ENCODE assay signal across 24 mouse cellular contexts in genomic region chr14:9609120-9609519, GRCm38 (mm10).
"Had no signal": no experiment of that assay in that cellular context is flagged by ENCODE, and none has a peak within 500 bp of the region (broad histone marks: within the 10 kb centered on the region; RNA-seq: fewer than 3 reads in every experiment).

No protein-coding gene starts in this region.

- H3K9ac ChIP-seq: heart, embryonic 12.5 days; hindbrain, embryonic 12.5 days; hindbrain, embryonic 14.5 days; intestine, embryonic 15.5 days; limb, embryonic 12.5 days had no signal

- DNase-seq: gastrocnemius, postnatal 14 days; gastrocnemius, postnatal 36 days; heart, adult 18-20 months; heart, postnatal 10 days; heart, postnatal 4 days; kidney, adult 18-20 months; kidney, adult 8-10 months; kidney, postnatal 10 days; kidney, postnatal 25 days; kidney, postnatal 4 days; liver had no signal

- H3K4me1 ChIP-seq: heart, embryonic 10.5 days; heart, embryonic 12.5 days; hindbrain, embryonic 12.5 days; intestine, embryonic 15.5 days; limb, embryonic 12.5 days had no signal

- H3K4me2 ChIP-seq: heart, embryonic 12.5 days; hindbrain, embryonic 12.5 days; hindbrain, embryonic 14.5 days; intestine, embryonic 15.5 days; limb, embryonic 12.5 days; liver, embryonic 11.5 days had no signal

- H3K27me3 ChIP-seq: heart, embryonic 12.5 days; hindbrain, embryonic 12.5 days; intestine, embryonic 15.5 days; limb, embryonic 12.5 days had no signal

- H3K9me3 ChIP-seq: heart, embryonic 10.5 days; heart, embryonic 12.5 days; hindbrain, embryonic 12.5 days; intestine, embryonic 15.5 days; limb, embryonic 10.5 days; limb, embryonic 12.5 days had no signal

- H3K27ac ChIP-seq: heart, embryonic 10.5 days; hindbrain, embryonic 12.5 days; hindbrain, embryonic 14.5 days; intestine, embryonic 15.5 days; layer of hippocampus, adult 2 months; left cerebral cortex, adult 2 months; limb, embryonic 10.5 days; limb, embryonic 12.5 days had no signal

- H3K4me3 ChIP-seq: heart, embryonic 10.5 days; heart, embryonic 12.5 days; hindbrain, embryonic 12.5 days; intestine, embryonic 15.5 days; layer of hippocampus, adult 2 months; left cerebral cortex, adult 2 months; limb, embryonic 10.5 days; limb, embryonic 12.5 days had no signal

- ATAC-seq: hindbrain, embryonic 16.5 days; inflammation-experienced regulatory T-cells, adult 6 months; intestine, embryonic 15.5 days; intestine, postnatal 0 days had no signal

- H3K36me3 ChIP-seq: heart, embryonic 10.5 days; heart, embryonic 12.5 days; hindbrain, embryonic 12.5 days; intestine, embryonic 15.5 days; limb, embryonic 10.5 days; limb, embryonic 12.5 days had no signal
